8 mouse cellular contexts compared by ENCODE assay signal in the genomic region with DNA sequence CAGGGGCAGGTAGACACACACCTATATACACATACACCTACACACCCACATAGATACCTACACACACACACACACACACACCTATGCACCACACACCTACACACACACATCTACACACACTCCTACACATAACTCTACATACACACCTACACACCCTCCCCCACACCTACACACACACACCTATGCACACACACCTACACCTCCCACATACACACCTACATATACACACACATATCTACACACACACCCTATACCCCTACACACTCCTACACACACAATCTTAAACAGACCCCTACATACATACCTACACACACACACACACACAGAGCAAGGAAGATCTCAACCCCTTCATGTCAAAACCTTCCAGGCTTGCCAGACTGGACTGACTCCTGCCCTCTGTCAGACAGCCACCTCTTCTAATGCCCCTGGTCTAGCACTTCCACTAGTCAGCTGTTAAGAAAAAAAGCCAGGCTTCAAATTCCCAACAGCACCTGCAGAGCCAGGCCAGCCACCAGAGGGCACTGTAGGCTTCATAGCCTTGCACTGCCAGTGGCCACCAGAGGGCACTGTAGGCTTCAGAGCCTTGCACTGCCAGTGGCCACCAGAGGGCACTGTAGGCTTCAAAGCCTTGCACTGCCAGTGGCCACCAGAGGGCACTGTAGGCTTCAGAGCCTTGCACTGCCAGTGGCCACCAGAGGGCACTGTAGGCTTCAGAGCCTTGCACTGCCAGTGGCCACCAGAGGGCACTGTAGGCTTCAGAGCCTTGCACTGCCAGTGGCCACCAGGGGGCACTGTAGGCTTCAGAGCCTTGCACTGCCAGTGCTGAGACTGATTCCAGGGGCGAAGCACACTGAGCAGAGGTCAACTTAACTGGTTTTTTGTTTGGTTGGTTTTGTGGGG. TPM values are rescaled to one million over a fixed set of nuclear protein-coding genes. Genes with fewer than 3 reads are reported as not detected.
DNase-seq lines count a peak whose midpoint lies in the region; ATAC-seq and TF ChIP-seq lines count a peak whose summit lies in the region.

No protein-coding gene starts in this region.

- 100% methylated on average over 1 of the region's 1 CpGs for WGBS in thymus, adult 2 months
- 100% methylated on average over 1 of the region's 1 CpGs for WGBS in embryonic facial prominence, embryonic 15.5 days
- WGBS in intestine, postnatal 0 days: 92% methylated on average over 1 of the region's 1 CpGs
- WGBS in lung, adult 2 months: 90% methylated on average over 1 of the region's 1 CpGs
- WGBS in small intestine, adult 2 months: 94% methylated on average over 1 of the region's 1 CpGs

- H3K9me3 ChIP-seq in embryonic facial prominence, embryonic 15.5 days (replicated peaks): no peaks in the 10 kb centered on the region
- H3K9me3 ChIP-seq in intestine, postnatal 0 days (ENCODE audit: control insufficient read depth): no peaks in the 10 kb centered on the region

- no peak overlapping the region for H3K4me3 ChIP-seq in thymus, adult 2 months (ENCODE audit: control insufficient read depth, insufficient read depth, low read length)
- H3K4me3 ChIP-seq in embryonic facial prominence, embryonic 15.5 days (replicated peaks): no peak overlapping the region
- H3K4me3 ChIP-seq in intestine, postnatal 0 days (ENCODE audit: low read depth, low read length): no peak overlapping the region
- H3K4me3 ChIP-seq in lung, adult 2 months (replicated peaks; ENCODE audit: extremely low read depth, low read depth, low read length): no peak overlapping the region
- H3K4me3 ChIP-seq in small intestine, adult 2 months (ENCODE audit: low read depth, low read length): no peak overlapping the region

- no peak overlapping the region for H3K4me2 ChIP-seq in embryonic facial prominence, embryonic 15.5 days (replicated peaks)
- H3K4me2 ChIP-seq in intestine, postnatal 0 days (replicated peaks; ENCODE audit: low read depth): no peak overlapping the region

- ATAC-seq in cerebellum, adult (ENCODE audit: insufficient number of reproducible peaks, low FRiP score, low TSS enrichment): no peak
- ATAC-seq in embryonic facial prominence, embryonic 15.5 days (ENCODE audit: insufficient number of reproducible peaks, low FRiP score, low TSS enrichment, low read depth): peak; percentile 57; the same call in 1 of the 2 replicates
- peak; percentile 36 for ATAC-seq in intestine, postnatal 0 days

- H3K4me1 ChIP-seq in thymus, adult 2 months (replicated peaks; ENCODE audit: control insufficient read depth, insufficient read depth, low read length): no peaks in the 10 kb centered on the region
- H3K4me1 ChIP-seq in embryonic facial prominence, embryonic 15.5 days: no peaks in the 10 kb centered on the region
- H3K4me1 ChIP-seq in intestine, postnatal 0 days (replicated peaks; ENCODE audit: control insufficient read depth, insufficient read depth, low read length): no peaks in the 10 kb centered on the region
- H3K4me1 ChIP-seq in lung, adult 2 months (ENCODE audit: control insufficient read depth, insufficient read depth, low read length): no peaks in the 10 kb centered on the region
- no peaks in the 10 kb centered on the region for H3K4me1 ChIP-seq in small intestine, adult 2 months (ENCODE audit: control insufficient read depth, insufficient read depth, insufficient read length, low read length)

- no peak overlapping the region for H3K9ac ChIP-seq in embryonic facial prominence, embryonic 15.5 days
- no peak overlapping the region for H3K9ac ChIP-seq in intestine, postnatal 0 days (ENCODE audit: low read depth, low read length)

- peaks cover 3% of the 10 kb centered on the region; the same call in 1 of the 2 replicates for H3K36me3 ChIP-seq in thymus, adult 2 months (ENCODE audit: control insufficient read depth, insufficient read depth, low read length)
- peaks cover 32% of the 10 kb centered on the region for H3K36me3 ChIP-seq in embryonic facial prominence, embryonic 15.5 days
- H3K36me3 ChIP-seq in intestine, postnatal 0 days (ENCODE audit: control insufficient read depth, insufficient read depth): peaks cover 24% of the 10 kb centered on the region
- peaks cover 5% of the 10 kb centered on the region for H3K36me3 ChIP-seq in small intestine, adult 2 months (ENCODE audit: control insufficient read depth, insufficient read depth, low read length)

- peak; percentile 100 for TF ChIP-seq CTCF in thymus, adult 2 months (IDR thresholded peaks at IDR 0.05; ENCODE audit: borderline replicate concordance, control insufficient read depth, extremely low read depth, insufficient read depth, low read length, poor library complexity)
- TF ChIP-seq CTCF in intestine, postnatal 0 days (IDR thresholded peaks at IDR 0.05; ENCODE audit: low read depth): peak; percentile 99
- TF ChIP-seq CTCF in lung, adult 2 months (IDR thresholded peaks at IDR 0.05; ENCODE audit: insufficient read depth, low read length): peak; percentile 59
- TF ChIP-seq CTCF in small intestine, adult 2 months (IDR thresholded peaks at IDR 0.05; ENCODE audit: extremely low read depth, insufficient read length, insufficient replicate concordance, low read depth, low read length): peak; percentile 100

- peak; percentile 46 for DNase-seq in cerebellum, adult 11 months
- DNase-seq in thymus, adult 2 months: peak; percentile 54
- DNase-seq in thymus, adult 18-20 months: no peak
- peak; percentile 74 for DNase-seq in lung, adult 2 months

- no peak overlapping the region for H3K27ac ChIP-seq in thymus, adult 2 months (ENCODE audit: control insufficient read depth, insufficient read depth, low read length)
- no peak overlapping the region for H3K27ac ChIP-seq in embryonic facial prominence, embryonic 15.5 days (replicated peaks)
- no peak overlapping the region for H3K27ac ChIP-seq in intestine, postnatal 0 days (ENCODE audit: low read depth, low read length)
- no peak overlapping the region for H3K27ac ChIP-seq in small intestine, adult 2 months (ENCODE audit: insufficient read depth, low read depth, low read length)

- no peaks in the 10 kb centered on the region for H3K27me3 ChIP-seq in thymus, adult 2 months (ENCODE audit: control insufficient read depth, insufficient read depth, low read length)
- no peaks in the 10 kb centered on the region for H3K27me3 ChIP-seq in embryonic facial prominence, embryonic 15.5 days
- H3K27me3 ChIP-seq in intestine, postnatal 0 days (replicated peaks; ENCODE audit: control insufficient read depth, insufficient read depth, low read length): no peaks in the 10 kb centered on the region
- no peaks in the 10 kb centered on the region for H3K27me3 ChIP-seq in small intestine, adult 2 months (ENCODE audit: control insufficient read depth, insufficient read depth, low read length)

- TF ChIP-seq POLR2A in thymus, adult 2 months (IDR thresholded peaks at IDR 0.05; ENCODE audit: control insufficient read depth, extremely low read depth, insufficient read depth, low read length, poor library complexity): no peak
- no peak for TF ChIP-seq POLR2A in lung, adult 2 months (IDR thresholded peaks at IDR 0.05; ENCODE audit: borderline replicate concordance, extremely low read depth, low read depth, low read length)
- TF ChIP-seq POLR2A in small intestine, adult 2 months (IDR thresholded peaks at IDR 0.05; ENCODE audit: low read depth, low read length): no peak

RNA-seq across cellular contexts. Expression of a gene that starts 7.9 kb away (rescaled TPM):
- 43.6 and 49.2 TPM in 2 replicates for polyA plus RNA-seq in thymus, adult 2 months (2012; rRNA removed)
- polyA plus RNA-seq in embryonic facial prominence, embryonic 15.5 days (2015; fragmentation: Nextera tagmentation; extraction: Ambion mirVana): 14.4 and 15.3 TPM in 2 replicates
- polyA plus RNA-seq in intestine, postnatal 0 days (2015; fragmentation: Nextera tagmentation; extraction: Ambion mirVana): 42.4 and 47.8 TPM in 2 replicates
- polyA plus RNA-seq in lung, adult 2 months (2012; rRNA removed): 8.9 and 9.9 TPM in 2 replicates
- 18.2 and 27.0 TPM in 2 replicates for polyA plus RNA-seq in small intestine, adult 2 months (2012; rRNA removed)

RNA-seq across cellular contexts. Expression of a gene that starts 12.7 kb away (rescaled TPM):
- polyA plus RNA-seq in thymus, adult 2 months (2012; rRNA removed): 18.2 and 28.4 TPM in 2 replicates
- 111 and 116 TPM in 2 replicates for polyA plus RNA-seq in embryonic facial prominence, embryonic 15.5 days (2015; fragmentation: Nextera tagmentation; extraction: Ambion mirVana)
- 144 and 145 TPM in 2 replicates for polyA plus RNA-seq in intestine, postnatal 0 days (2015; fragmentation: Nextera tagmentation; extraction: Ambion mirVana)
- polyA plus RNA-seq in lung, adult 2 months (2012; rRNA removed): 18.4 and 22.2 TPM in 2 replicates
- 10.9 and 11.6 TPM in 2 replicates for polyA plus RNA-seq in small intestine, adult 2 months (2012; rRNA removed)

RNA-seq across cellular contexts. Expression of a gene that starts 21.6 kb away (rescaled TPM):
- 93.3 and 95.4 TPM in 2 replicates for polyA plus RNA-seq in thymus, adult 2 months (2012; rRNA removed)
- 66.5 and 71.5 TPM in 2 replicates for polyA plus RNA-seq in embryonic facial prominence, embryonic 15.5 days (2015; fragmentation: Nextera tagmentation; extraction: Ambion mirVana)
- polyA plus RNA-seq in intestine, postnatal 0 days (2015; fragmentation: Nextera tagmentation; extraction: Ambion mirVana): 32.5 and 35.6 TPM in 2 replicates
- polyA plus RNA-seq in lung, adult 2 months (2012; rRNA removed): 36.6 and 48.6 TPM in 2 replicates
- 16.7 and 30.2 TPM in 2 replicates for polyA plus RNA-seq in small intestine, adult 2 months (2012; rRNA removed)

RNA-seq across cellular contexts. Expression of a gene that starts 54.9 kb away (rescaled TPM):
- polyA plus RNA-seq in thymus, adult 2 months (2012; rRNA removed): 6.5 and 7.0 TPM in 2 replicates
- polyA plus RNA-seq in embryonic facial prominence, embryonic 15.5 days (2015; fragmentation: Nextera tagmentation; extraction: Ambion mirVana): 0.63 and 0.66 TPM in 2 replicates
- 22.8 and 23.3 TPM in 2 replicates for polyA plus RNA-seq in intestine, postnatal 0 days (2015; fragmentation: Nextera tagmentation; extraction: Ambion mirVana)
- 2.2 and 2.6 TPM in 2 replicates for polyA plus RNA-seq in lung, adult 2 months (2012; rRNA removed)
- polyA plus RNA-seq in small intestine, adult 2 months (2012; rRNA removed): 43.5 and 171 TPM in 2 replicates

RNA-seq across cellular contexts. Expression of a gene that starts 55.5 kb away (rescaled TPM):
- polyA plus RNA-seq in thymus, adult 2 months (2012; rRNA removed): 0.31 and 0.62 TPM in 2 replicates
- 0.74 and 1.0 TPM in 2 replicates for polyA plus RNA-seq in embryonic facial prominence, embryonic 15.5 days (2015; fragmentation: Nextera tagmentation; extraction: Ambion mirVana)
- 0.34 TPM in 1 of 2 replicates, not detected in the other for polyA plus RNA-seq in intestine, postnatal 0 days (2015; fragmentation: Nextera tagmentation; extraction: Ambion mirVana)
- polyA plus RNA-seq in lung, adult 2 months (2012; rRNA removed): 0.66 and 0.72 TPM in 2 replicates
- polyA plus RNA-seq in small intestine, adult 2 months (2012; rRNA removed): 0.32 TPM in 1 of 2 replicates, not detected in the other

Comparison
In these comparisons a context has a peak if more than half of its experiments do, and no peak if none do; other contexts are left out.
1. DNase-seq: peak in cerebellum, adult 11 months (single experiment), thymus, adult 2 months (single experiment) and lung, adult 2 months (single experiment); none in thymus, adult 18-20 months (0 of 2).
2. Peak in every context shown above with its lines, with median percentiles within 50 percentile points of each other: CTCF ChIP-seq.